ENCODE assay signal across 8 mouse cellular contexts in genomic region chr1:178303425-178303824, GRCm38 (mm10). TPM values are rescaled to one million over a fixed set of nuclear protein-coding genes. Genes with fewer than 3 reads are reported as not detected.
DNase-seq lines count a peak whose midpoint lies in the region; ATAC-seq and TF ChIP-seq lines count a peak whose summit lies in the region.

No protein-coding gene starts in this region.

- DNase-seq in CD4-positive, CD25-positive, alpha-beta regulatory T cell, adult 2 months (ENCODE audit: low read depth, low spot score): peak; percentile 87
- peak; percentile 77 for DNase-seq in ZHBTc4 (ENCODE audit: low read depth, low spot score)
- DNase-seq in gastrocnemius, postnatal 36 days: peak; percentile 64 to 67
- peak; percentile 54 for DNase-seq in large intestine, adult 2 months (ENCODE audit: low read depth, low spot score)
- peak; percentile 90 for DNase-seq in lung, embryonic 14.5 days
- peak; percentile 80 for DNase-seq in retina, postnatal 1 day
- DNase-seq in thymus, postnatal 4 days: peak; percentile 88

- no peaks in the 10 kb centered on the region for H3K27me3 ChIP-seq in lung, embryonic 14.5 days (ENCODE audit: insufficient read depth, low read length)

- ATAC-seq in lung, embryonic 14.5 days (ENCODE audit: insufficient read depth): peak; percentile 70; the same call in 1 of the 2 replicates

- TF ChIP-seq POLR2A in cortical plate, adult 2 months (IDR thresholded peaks at IDR 0.05; ENCODE audit: extremely low read depth, insufficient read depth, low read length): no peak

- H3K36me3 ChIP-seq in lung, embryonic 14.5 days (ENCODE audit: insufficient read depth): no peaks in the 10 kb centered on the region

- H3K9me3 ChIP-seq in lung, embryonic 14.5 days (ENCODE audit: low read depth, low read length): no peaks in the 10 kb centered on the region

- intact Hi-C loops in gastrocnemius, postnatal 36 days (cut with DNase I): loop anchor here (2.0 to 10.0 kb wide), 2 partner anchors 119 to 159 kb away; partner anchors contain the start of gene Desi2

- no peak overlapping the region for H3K9ac ChIP-seq in lung, embryonic 14.5 days

- peak; percentile 73 for TF ChIP-seq CTCF in cortical plate, adult 2 months (IDR thresholded peaks at IDR 0.05; ENCODE audit: extremely low read depth, insufficient read depth, low read length)
- peak; percentile 83 for TF ChIP-seq CTCF in lung, embryonic 14.5 days (IDR thresholded peaks at IDR 0.05; ENCODE audit: low read depth)

- H3K4me2 ChIP-seq in lung, embryonic 14.5 days: no peak overlapping the region

- no peak overlapping the region for H3K4me3 ChIP-seq in cortical plate, adult 2 months (ENCODE audit: insufficient read depth, low read length)
- H3K4me3 ChIP-seq in lung, embryonic 14.5 days (ENCODE audit: low read depth, low read length): no peak overlapping the region

- no peak overlapping the region for H3K27ac ChIP-seq in cortical plate, adult 2 months (ENCODE audit: insufficient read depth, low read length)
- no peak overlapping the region for H3K27ac ChIP-seq in lung, embryonic 14.5 days (ENCODE audit: low read depth)

- no peaks in the 10 kb centered on the region for H3K4me1 ChIP-seq in cortical plate, adult 2 months (ENCODE audit: control insufficient read depth, insufficient read depth, low read length)
- no peaks in the 10 kb centered on the region for H3K4me1 ChIP-seq in lung, embryonic 14.5 days (ENCODE audit: insufficient read depth)

- 25% methylated on average over 3 of the region's 3 CpGs for WGBS in large intestine, adult 2 months
- 19% methylated on average over 3 of the region's 3 CpGs for WGBS in lung, embryonic 14.5 days

RNA-seq across cellular contexts. Expression of gene Cox20, which starts 15.5 kb away (rescaled TPM):
- polyA plus RNA-seq in cortical plate, adult 2 months (2012; rRNA removed): 62.8 and 63.5 TPM in 2 replicates
- 10 to 100 TPM; 31.6 to 33.7 TPM for total RNA-seq in gastrocnemius, postnatal 36 days (2021)
- polyA plus RNA-seq in large intestine, adult 2 months (2012; rRNA removed): 23.3 and 25.1 TPM in 2 replicates
- 124 and 135 TPM in 2 replicates for polyA plus RNA-seq in lung, embryonic 14.5 days (2014; fragmentation: Nextera tagmentation; extraction: Ambion mirVana)

RNA-seq across cellular contexts. Expression of gene Hnrnpu, which starts 34.2 kb away (rescaled TPM):
- 317 and 349 TPM in 2 replicates for polyA plus RNA-seq in cortical plate, adult 2 months (2012; rRNA removed)
- total RNA-seq in gastrocnemius, postnatal 36 days (2021): 100 to 1,000 TPM in 1 of 2 experiments, 10 to 100 TPM in 1; 91.7 to 124 TPM
- polyA plus RNA-seq in large intestine, adult 2 months (2012; rRNA removed): 34.2 and 43.2 TPM in 2 replicates
- 593 and 647 TPM in 2 replicates for polyA plus RNA-seq in lung, embryonic 14.5 days (2014; fragmentation: Nextera tagmentation; extraction: Ambion mirVana)
